Mouse (Mus musculus) lung, adult 2 months (tissue): ENCODE measurements at regions not wholly inside any gene's neighbourhood (a gene's known extent, or its start where the extent isn't known, plus 50 kb on each side); places are given as distances from the start of the nearest gene placed in this dataset.

Experiments used
- DNase-seq: peaks from one replicate; pipeline ENCODE4 v3.0.0; 2022
- H3K4me1 ChIP-seq: fragments of 200-500 bp; 2 replicates; pipeline ENCODE4 v1.6.1; 2011; ENCODE audit warnings: low read length; ENCODE audit not compliant: control insufficient read depth, insufficient read depth
- H3K4me3 ChIP-seq: fragments of 200-500 bp; replicated peaks from 2 replicates; pipeline ENCODE3; 2011; ENCODE audit warnings: low read depth, mild to moderate bottlenecking, control low read depth, low read length; ENCODE audit errors: extremely low read depth
- CTCF ChIP-seq: fragments of 200-500 bp; IDR thresholded peaks from 2 replicates; pipeline ENCODE4 v1.5.1; 2011; ENCODE audit warnings: mild to moderate bottlenecking, low read length, control low read depth; ENCODE audit not compliant: insufficient read depth
- POLR2A ChIP-seq: fragments of 200-500 bp; IDR thresholded peaks from 2 replicates; pipeline ENCODE4 v1.6.1; 2011; ENCODE audit warnings: low read depth, mild to moderate bottlenecking, control low read depth, low read length, borderline replicate concordance; ENCODE audit errors: extremely low read depth
- WGBS: fragments of 180-500 bp; shearing (Covaris S2); methylation state at CpG from one replicate; pipeline ENCODE4 v1.1.7; 2018; 5-methylcytosine and 5-hydroxymethylcytosine counted together

GRCm38 (mm10) chr15:61618638-61619500 lies 696.1 kb upstream of the A1bg start:
- WGBS, result 67% methylated on average over 8 of the region's 8 CpGs

GRCm38 (mm10) chr15:61610662-61611061 lies 687.9 kb upstream of the A1bg start:
- TF ChIP-seq POLR2A (no peak), CTCF (no peak)
- 82% methylated on average over 3 of the region's 3 CpGs for WGBS
- Histone ChIP-seq H3K4me1 (peaks cover 2% of the 10 kb centered on the region; the same call in 1 of the 2 replicates), H3K4me3 (no peak overlapping the region)
- no peak for DNase-seq

More at GRCm38 (mm10) chr15:61618638-61619500, 696.1 kb upstream of the A1bg start:
- H3K4me1 ChIP-seq, result no peaks in the 10 kb centered on the region; the same call in 1 of the 2 replicates
- no peak for DNase-seq
- TF ChIP-seq POLR2A, result no peak
- TF ChIP-seq CTCF, result no peak
- no peak overlapping the region for H3K4me3 ChIP-seq

- DNase-seq, result no peak
- TF ChIP-seq CTCF (no peak), POLR2A (no peak)
- H3K4me1 ChIP-seq, result peaks cover 2% of the 10 kb centered on the region; the same call in 1 of the 2 replicates
- 66% methylated on average over 6 of the region's 6 CpGs for WGBS
- H3K4me3 ChIP-seq, result no peak overlapping the region
Measured at GRCm38 (mm10) chr15:61609656-61610055, 686.8 kb upstream of the A1bg start.

- Histone ChIP-seq H3K4me1 (peaks cover 2% of the 10 kb centered on the region; the same call in 1 of the 2 replicates), H3K4me3 (no peak overlapping the region)
- 22% methylated on average over 6 of the region's 6 CpGs for WGBS
- no peak for TF ChIP-seq CTCF
- TF ChIP-seq POLR2A, result no peak
- DNase-seq, result no peak
Measured at GRCm38 (mm10) chr15:61608301-61608731, 685.5 kb upstream of the A1bg start.

GRCm38 (mm10) chr15:61599734-61600133 lies 676.9 kb upstream of the A1bg start:
- TF ChIP-seq POLR2A (no peak), CTCF (no peak)
- H3K4me1 ChIP-seq, result no peaks in the 10 kb centered on the region
- WGBS, result 31% methylated on average over 6 of the region's 6 CpGs
- no peak for DNase-seq
- H3K4me3 ChIP-seq, result no peak overlapping the region

- H3K4me1 ChIP-seq, result no peaks in the 10 kb centered on the region
- no peak for DNase-seq
- H3K4me3 ChIP-seq, result no peak overlapping the region
- 84% methylated on average over 4 of the region's 4 CpGs for WGBS
- TF ChIP-seq POLR2A (no peak), CTCF (no peak)
Measured at GRCm38 (mm10) chr15:61596318-61596717, 673.5 kb upstream of the A1bg start.

GRCm38 (mm10) chr15:61588956-61589355 lies 666.1 kb upstream of the A1bg start:
- 65% methylated on average over 5 of the region's 5 CpGs for WGBS
- DNase-seq, result no peak
- TF ChIP-seq POLR2A (no peak), CTCF (no peak)
- H3K4me1 ChIP-seq, result no peaks in the 10 kb centered on the region
- no peak overlapping the region for H3K4me3 ChIP-seq

GRCm38 (mm10) chr15:61582335-61582734 lies 659.5 kb upstream of the A1bg start:
- 48% methylated on average over 2 of the region's 2 CpGs for WGBS
- no peaks in the 10 kb centered on the region for H3K4me1 ChIP-seq
- no peak for TF ChIP-seq CTCF
- DNase-seq, result no peak
- no peak overlapping the region for H3K4me3 ChIP-seq

- no peak for TF ChIP-seq CTCF
- TF ChIP-seq POLR2A, result no peak
- no peak for DNase-seq
- no peaks in the 10 kb centered on the region for H3K4me1 ChIP-seq
- no peak overlapping the region for H3K4me3 ChIP-seq
Measured at GRCm38 (mm10) chr15:61563347-61563746, 640.5 kb upstream of the A1bg start.

- TF ChIP-seq CTCF, result no peak
- TF ChIP-seq POLR2A, result no peak
- DNase-seq, result no peak
- 31% methylated on average over 2 of the region's 2 CpGs for WGBS
- H3K4me1 ChIP-seq, result no peaks in the 10 kb centered on the region
- H3K4me3 ChIP-seq, result no peak overlapping the region
Measured at GRCm38 (mm10) chr15:61562252-61562651, 639.4 kb upstream of the A1bg start.

GRCm38 (mm10) chr15:61553908-61554307 lies 631.1 kb upstream of the A1bg start:
- TF ChIP-seq POLR2A, result no peak
- no peak for TF ChIP-seq CTCF
- H3K4me1 ChIP-seq, result no peaks in the 10 kb centered on the region
- WGBS, result 81% methylated on average over 2 of the region's 2 CpGs
- no peak for DNase-seq
- H3K4me3 ChIP-seq, result no peak overlapping the region
